Mouse (Mus musculus) midbrain, embryonic 11.5 days (tissue): ENCODE data around the gene Sf3b4. TPM values are rescaled to one million over a fixed set of nuclear protein-coding genes. Genes with fewer than 3 reads are reported as not detected.
"Not testable (repeated sequence)": the region's sequence is repeated elsewhere in the genome, so short reads cannot be mapped to it uniquely, and the experiment has no call there.

Experiments used
- ATAC-seq: fragments of 200-750 bp; cut with Nextera tagmentation; 2 replicates; pipeline ENCODE4 v1.8.0; 2017; ENCODE audit warnings: moderate TSS enrichment, moderate library complexity; ENCODE audit not compliant: low FRiP score
- DNase-seq: peaks from one replicate; pipeline ENCODE4 v3.0.0; 2015; ENCODE audit warnings: low spot score; ENCODE audit errors: missing footprints
- H3K27ac ChIP-seq: fragments of 300-500 bp; sonication (generic); 2 replicates; pipeline ENCODE4 v1.5.1; 2014; ENCODE audit warnings: low read depth, low read length
- H3K27me3 ChIP-seq: fragments of 300-500 bp; sonication (generic); 2 replicates; pipeline ENCODE4 v1.6.1; 2014; ENCODE audit warnings: mild to moderate bottlenecking, low read length, moderate library complexity, mixed read lengths; ENCODE audit not compliant: control insufficient read depth, insufficient read depth
- H3K36me3 ChIP-seq: fragments of 300-500 bp; sonication (generic); 2 replicates; pipeline ENCODE4 v1.6.1; 2014; ENCODE audit warnings: mild to moderate bottlenecking, low read length, moderate library complexity, mixed read lengths; ENCODE audit not compliant: control insufficient read depth, insufficient read depth
- H3K4me1 ChIP-seq: fragments of 300-500 bp; sonication (generic); 2 replicates; pipeline ENCODE4 v1.6.1; 2014; ENCODE audit warnings: low read length; ENCODE audit not compliant: control insufficient read depth, insufficient read depth
- H3K4me2 ChIP-seq: fragments of 300-500 bp; sonication (generic); 2 replicates; pipeline ENCODE4 v1.6.1; 2014; ENCODE audit warnings: mild to moderate bottlenecking, moderate library complexity
- H3K4me3 ChIP-seq: fragments of 300-500 bp; sonication (generic); 2 replicates; pipeline ENCODE4 v1.5.1; 2014; ENCODE audit warnings: low read depth, low read length
- H3K9ac ChIP-seq: fragments of 300-500 bp; sonication (generic); 2 replicates; pipeline ENCODE4 v1.6.1; 2014; ENCODE audit warnings: low read length
- H3K9me3 ChIP-seq: fragments of 300-500 bp; sonication (generic); 2 replicates; pipeline ENCODE4 v1.6.1; 2016; ENCODE audit warnings: low read length; ENCODE audit not compliant: control insufficient read depth
- WGBS: fragments of 180-500 bp; shearing (Covaris S2); extraction: QIAGEN DNeasy Blood & Tissue Kit; methylation state at CpG from one replicate; pipeline ENCODE4 v1.1.7; 2014; 5-methylcytosine and 5-hydroxymethylcytosine counted together
- microRNA-seq: library from miRNA; unstranded; fragments of <30 nt; microRNA quantifications from one replicate; pipeline ENCODE4, GENCODE M21; 2017
- polyA plus RNA-seq: library from polyadenylated mRNA; unstranded; fragments of >200 nt; fragmentation: Nextera tagmentation; extraction: Ambion mirVana; gene quantifications from 2 replicates; pipeline ENCODE4 v1.2.1, GENCODE M21; 2014

The Sf3b4 gene
- polyA plus RNA-seq, 1 experiment from 2014 or later: 216 TPM

DNA sequence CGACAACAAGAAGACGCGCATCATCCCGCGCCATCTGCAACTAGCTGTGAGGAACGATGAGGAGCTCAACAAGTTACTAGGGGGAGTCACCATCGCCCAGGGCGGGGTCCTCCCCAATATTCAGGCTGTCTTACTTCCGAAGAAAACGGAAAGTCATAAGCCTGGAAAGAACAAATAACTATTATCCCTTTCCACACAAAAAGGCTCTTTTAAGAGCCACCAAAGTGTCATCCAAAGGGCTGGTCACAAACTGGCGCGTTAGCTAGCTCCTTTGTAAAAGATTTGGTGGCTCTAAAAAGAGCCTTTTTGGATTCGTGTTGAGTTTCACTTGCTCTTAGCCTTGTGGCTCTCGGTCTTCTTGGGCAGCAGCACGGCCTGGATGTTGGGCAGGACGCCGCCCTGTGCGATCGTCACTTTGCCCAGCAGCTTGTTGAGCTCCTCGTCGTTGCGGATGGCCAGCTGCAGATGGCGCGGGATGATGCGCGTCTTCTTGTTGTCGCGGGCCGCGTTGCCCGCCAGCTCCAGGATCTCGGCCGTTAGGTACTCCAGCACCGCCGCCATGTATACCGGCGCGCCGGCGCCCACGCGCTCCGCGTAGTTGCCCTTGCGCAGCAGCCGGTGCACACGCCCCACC, 48.1 kb downstream of the Sf3b4 start:
- H3K9me3 ChIP-seq, H3K27me3 ChIP-seq, H3K36me3 ChIP-seq: not testable (repeated sequence)
- DNase-seq: peak; percentile 97
- Histone ChIP-seq H3K4me2 (peak overlapping the region; percentile 85), H3K9ac (peak overlapping the region; percentile 94), H3K4me3 (peak overlapping the region; percentile 60), H3K27ac (peak overlapping the region; percentile 96), H3K4me1 (peaks cover 20% of the 10 kb centered on the region)
- WGBS: under 1% methylated on average over 33 of the region's 47 CpGs
- ATAC-seq: peak; percentile 14

GRCm38 (mm10) chr3:96220765-96221639, 48.9 kb downstream of the Sf3b4 start, which contains the start of the genes Hist2h2ac and Hist2h2be:
Gene Hist2h2ac (minus strand): TSS chr3:96220880.
Gene Hist2h2be (plus strand): TSS chr3:96221119.
- no peaks in the 10 kb centered on the region for H3K27me3 ChIP-seq
- ATAC-seq (peak; percentile 88), DNase-seq (peak; percentile 98)
- under 1% methylated on average over 43 of the region's 43 CpGs for WGBS
- peak within 1 kb of the TSS; percentile 60 for H3K4me3 ChIP-seq
- H3K9me3 ChIP-seq: no peaks in the 10 kb centered on the region
- H3K36me3 ChIP-seq: no peaks in the 10 kb centered on the region
- H3K4me1 ChIP-seq: peaks cover 24% of the 10 kb centered on the region
- H3K9ac ChIP-seq: peak within 1 kb of the TSS; percentile 94
- H3K4me2 ChIP-seq: peak within 1 kb of the TSS; percentile 85
- H3K27ac ChIP-seq: peak within 1 kb of the TSS; percentile 96

- WGBS: 14% methylated on average over 9 of the region's 9 CpGs
- Histone ChIP-seq H3K9ac (peak overlapping the region; percentile 94), H3K4me2 (peak overlapping the region; percentile 85), H3K36me3 (no peaks in the 10 kb centered on the region), H3K4me1 (peaks cover 26% of the 10 kb centered on the region), H3K27ac (peak overlapping the region; percentile 96), H3K9me3 (no peaks in the 10 kb centered on the region), H3K4me3 (peak overlapping the region; percentile 60), H3K27me3 (no peaks in the 10 kb centered on the region)
- DNase-seq (peak; percentile 93), ATAC-seq (no peak)
Observed at GRCm38 (mm10) chr3:96221640-96222038, 49.5 kb downstream of the Sf3b4 start.

GRCm38 (mm10) chr3:96222774-96223173, 50.6 kb downstream of the Sf3b4 start:
- peaks cover 26% of the 10 kb centered on the region for H3K4me1 ChIP-seq
- H3K27me3 ChIP-seq: no peaks in the 10 kb centered on the region
- WGBS: 89% methylated on average over 4 of the region's 4 CpGs
- no peak overlapping the region for H3K27ac ChIP-seq
- H3K9me3 ChIP-seq: no peaks in the 10 kb centered on the region
- DNase-seq (no peak), ATAC-seq (no peak)
- H3K9ac ChIP-seq: no peak overlapping the region
- peak overlapping the region; percentile 5 for H3K4me2 ChIP-seq
- H3K4me3 ChIP-seq: no peak overlapping the region
- H3K36me3 ChIP-seq: no peaks in the 10 kb centered on the region

GRCm38 (mm10) chr3:96225421-96225820, 53.3 kb downstream of the Sf3b4 start:
- H3K36me3 ChIP-seq: no peaks in the 10 kb centered on the region
- WGBS: 15% methylated on average over 2 of the region's 2 CpGs
- DNase-seq (no peak), ATAC-seq (no peak)
- no peak overlapping the region for H3K27ac ChIP-seq
- no peaks in the 10 kb centered on the region for H3K27me3 ChIP-seq
- no peaks in the 10 kb centered on the region for H3K9me3 ChIP-seq
- no peak overlapping the region for H3K4me3 ChIP-seq
- peak overlapping the region; percentile 18 for H3K9ac ChIP-seq
- H3K4me2 ChIP-seq: no peak overlapping the region
- peaks cover 21% of the 10 kb centered on the region for H3K4me1 ChIP-seq

Small RNAs within 50 kb of the gene (microRNA-seq; reads per million reads assigned to microRNA genes)
- gene Gm44492: 1.1 reads per million

Other genes with a start within 250 kb of the Sf3b4 start
- 149 and 151 TPM in 2 replicates for gene Anp32e, start 243.1 kb upstream of the Sf3b4 start, polyA plus RNA-seq
- gene Plekho1, start 176.3 kb upstream of the Sf3b4 start, polyA plus RNA-seq: 62.9 and 70.7 TPM in 2 replicates
- gene Vps45, start 113.9 kb upstream of the Sf3b4 start, polyA plus RNA-seq: 24.7 and 29.5 TPM in 2 replicates
- 8.8 and 9.4 TPM in 2 replicates for gene Otud7b, start 67.8 kb upstream of the Sf3b4 start, polyA plus RNA-seq
- 10.5 and 12.8 TPM in 2 replicates for gene Mtmr11, start 10.3 kb upstream of the Sf3b4 start, polyA plus RNA-seq
- gene Sv2a, start 8.8 kb downstream of the Sf3b4 start, polyA plus RNA-seq: 9.4 and 10.3 TPM in 2 replicates
- gene Bola1, start 47.4 kb downstream of the Sf3b4 start, polyA plus RNA-seq: 70.4 and 83.9 TPM in 2 replicates
- 0.86 and 1.7 TPM in 2 replicates for gene Hist2h2ab, start 47.5 kb downstream of the Sf3b4 start, polyA plus RNA-seq
- 12.7 and 16.0 TPM in 2 replicates for gene Hist2h2ac, start 48.5 kb downstream of the Sf3b4 start, polyA plus RNA-seq
- gene Hist2h2be, start 48.8 kb downstream of the Sf3b4 start, polyA plus RNA-seq: 14.0 and 15.0 TPM in 2 replicates
- 10.6 and 13.8 TPM in 2 replicates for gene Hist2h3c2, start 66.8 kb downstream of the Sf3b4 start, polyA plus RNA-seq
- gene Hist2h2aa2, start 67.9 kb downstream of the Sf3b4 start, polyA plus RNA-seq: 50.9 and 55.2 TPM in 2 replicates
- 16.3 and 17.4 TPM in 2 replicates for gene Hist2h2aa1, start 73.2 kb downstream of the Sf3b4 start, polyA plus RNA-seq
- 1.1 and 2.7 TPM in 2 replicates for gene Hist2h3c1, start 74.4 kb downstream of the Sf3b4 start, polyA plus RNA-seq
- gene Hist2h4, start 91.0 kb downstream of the Sf3b4 start, polyA plus RNA-seq: 5.0 and 5.4 TPM in 2 replicates
- 94.4 and 97.1 TPM in 2 replicates for gene Hist2h3b, start 96.3 kb downstream of the Sf3b4 start, polyA plus RNA-seq
- 18.3 and 26.8 TPM in 2 replicates for gene Hist2h2bb, start 97.4 kb downstream of the Sf3b4 start, polyA plus RNA-seq
- gene Fcgr1, start 121.6 kb downstream of the Sf3b4 start, polyA plus RNA-seq: 1.7 and 2.1 TPM in 2 replicates